Mouse (Mus musculus) lung, embryonic 14.5 days (tissue): ENCODE measurements around the gene Sgtb. TPM values are rescaled to one million over a fixed set of nuclear protein-coding genes. Genes with fewer than 3 reads are reported as not detected.

ENCODE experiments used
- ATAC-seq: fragments of 200-750 bp; cut with Nextera tagmentation; 2 replicates; pipeline ENCODE4 v1.8.0; 2017; ENCODE audit warnings: mild to moderate bottlenecking, moderate TSS enrichment, moderate library complexity; ENCODE audit not compliant: insufficient read depth
- DNase-seq: peaks from one replicate; pipeline ENCODE4 v3.0.0-alpha.2; 2015
- H3K27ac ChIP-seq: fragments of 300-500 bp; sonication (generic); 2 replicates; pipeline ENCODE4 v1.5.1; 2014; ENCODE audit warnings: low read depth, mild to moderate bottlenecking, moderate library complexity
- H3K27me3 ChIP-seq: fragments of 300-500 bp; sonication (generic); 2 replicates; pipeline ENCODE4 v1.6.1; 2014; ENCODE audit warnings: low read length, control low read depth; ENCODE audit not compliant: insufficient read depth
- H3K36me3 ChIP-seq: fragments of 300-500 bp; sonication (generic); 2 replicates; pipeline ENCODE4 v1.6.1; 2014; ENCODE audit warnings: control low read depth; ENCODE audit not compliant: insufficient read depth
- H3K4me1 ChIP-seq: fragments of 300-500 bp; sonication (generic); 2 replicates; pipeline ENCODE4 v1.6.1; 2014; ENCODE audit warnings: antibody characterized with exemption, control low read depth; ENCODE audit not compliant: insufficient read depth
- H3K4me2 ChIP-seq: fragments of 300-500 bp; sonication (generic); 2 replicates; pipeline ENCODE4 v1.6.1; 2014; ENCODE audit warnings: mild to moderate bottlenecking
- H3K4me3 ChIP-seq: fragments of 300-500 bp; sonication (generic); 2 replicates; pipeline ENCODE4 v1.5.1; 2014; ENCODE audit warnings: low read depth, low read length
- H3K9ac ChIP-seq: fragments of 300-500 bp; sonication (generic); 2 replicates; pipeline ENCODE4 v1.6.1; 2014
- H3K9me3 ChIP-seq: fragments of 300-500 bp; sonication (generic); 2 replicates; pipeline ENCODE4 v1.6.1; 2016; ENCODE audit warnings: low read depth, low read length, control low read depth
- CTCF ChIP-seq: IDR thresholded peaks from 2 replicates; pipeline ENCODE4 v1.5.1; 2016; ENCODE audit warnings: antibody characterized with exemption, low read depth
- WGBS: fragments of 180-500 bp; shearing (Covaris S2); extraction: QIAGEN DNeasy Blood & Tissue Kit; methylation state at CpG from one replicate; pipeline ENCODE4 v1.1.7; 2014; 5-methylcytosine and 5-hydroxymethylcytosine counted together
- polyA plus RNA-seq: library from polyadenylated mRNA; unstranded; fragments of >200 nt; fragmentation: Nextera tagmentation; extraction: Ambion mirVana; gene quantifications from 2 replicates; pipeline ENCODE4 v1.2.1, GENCODE M21; 2014

Gene Sgtb
- polyA plus RNA-seq, 1 experiment from 2014 or later, result 5.5 TPM

GRCm38 (mm10) chr13:104177796-104178649 lies 68.5 kb downstream of the Sgtb start, which contains the start of gene Trappc13:
Trappc13 (minus strand) TSS chr13:104178469.
- peak within 1 kb of the TSS; percentile 63 for H3K4me3 ChIP-seq
- WGBS, result under 1% methylated on average over 32 of the region's 32 CpGs
- DNase-seq (no peak), ATAC-seq (peak; percentile 88)
- H3K9ac ChIP-seq, result peak within 1 kb of the TSS; percentile 77
- H3K9me3 ChIP-seq, result no peaks in the 10 kb centered on the region
- H3K36me3 ChIP-seq, result peaks cover 15% of the 10 kb centered on the region
- no peaks in the 10 kb centered on the region for H3K27me3 ChIP-seq
- TF ChIP-seq CTCF, result no peak
- peaks cover 3% of the 10 kb centered on the region; the same call in 1 of the 2 replicates for H3K4me1 ChIP-seq
- H3K27ac ChIP-seq, result peak within 1 kb of the TSS; percentile 82
- peak within 1 kb of the TSS; percentile 77 for H3K4me2 ChIP-seq

- no peaks in the 10 kb centered on the region for H3K27me3 ChIP-seq
- H3K27ac ChIP-seq, result peak within 1 kb of the TSS; percentile 82
- peak within 1 kb of the TSS; percentile 77 for H3K4me2 ChIP-seq
- peak; percentile 58 for TF ChIP-seq CTCF
- DNase-seq (peak; percentile 100), ATAC-seq (peak; percentile 99)
- H3K4me1 ChIP-seq, result peaks cover 3% of the 10 kb centered on the region; the same call in 1 of the 2 replicates
- no peaks in the 10 kb centered on the region for H3K9me3 ChIP-seq
- under 1% methylated on average over 38 of the region's 38 CpGs for WGBS
- peak within 1 kb of the TSS; percentile 63 for H3K4me3 ChIP-seq
- peaks cover 15% of the 10 kb centered on the region for H3K36me3 ChIP-seq
- peak within 1 kb of the TSS; percentile 77 for H3K9ac ChIP-seq
Observed at GRCm38 (mm10) chr13:104178650-104179121, 69.1 kb downstream of the Sgtb start, which contains the start of gene Trim23. Trim23 (plus strand) TSS chr13:104178797.

GRCm38 (mm10) chr13:104179176-104179888 lies 69.8 kb downstream of the Sgtb start:
- WGBS, result 13% methylated on average over 13 of the region's 13 CpGs
- Histone ChIP-seq H3K36me3 (peaks cover 15% of the 10 kb centered on the region), H3K9ac (peak overlapping the region; percentile 65), H3K4me3 (peak overlapping the region; percentile 63), H3K4me1 (peaks cover 3% of the 10 kb centered on the region; the same call in 1 of the 2 replicates), H3K27me3 (no peaks in the 10 kb centered on the region), H3K4me2 (peak overlapping the region; percentile 65), H3K9me3 (no peaks in the 10 kb centered on the region), H3K27ac (no peak overlapping the region)
- DNase-seq (no peak), ATAC-seq (no peak)
- TF ChIP-seq CTCF, result no peak

- TF ChIP-seq CTCF, result no peak
- ATAC-seq (no peak), DNase-seq (no peak)
- Histone ChIP-seq H3K4me3 (no peak overlapping the region), H3K36me3 (peaks cover 34% of the 10 kb centered on the region), H3K9ac (no peak overlapping the region), H3K4me1 (no peaks in the 10 kb centered on the region), H3K27ac (no peak overlapping the region), H3K27me3 (no peaks in the 10 kb centered on the region), H3K9me3 (no peaks in the 10 kb centered on the region), H3K4me2 (no peak overlapping the region)
- WGBS, result 78% methylated on average over 4 of the region's 4 CpGs
Observed at GRCm38 (mm10) chr13:104187357-104187756, 77.8 kb downstream of the Sgtb start.

Other genes with a start within 250 kb of the Sgtb start
- gene Erbin, start 189.2 kb upstream of the Sgtb start, polyA plus RNA-seq, result 30.7 and 32.5 TPM in 2 replicates
- gene Nln, start 127 bp upstream of the Sgtb start, polyA plus RNA-seq, result 23.3 and 24.8 TPM in 2 replicates
- gene Trappc13, start 68.7 kb downstream of the Sgtb start, polyA plus RNA-seq, result 65.5 and 66.5 TPM in 2 replicates
- gene Trim23, start 69.1 kb downstream of the Sgtb start, polyA plus RNA-seq, result 19.2 TPM in 2 replicates
- gene Cenpk, start 118.9 kb downstream of the Sgtb start, polyA plus RNA-seq, result 78.6 and 89.4 TPM in 2 replicates
- 17.8 and 17.9 TPM in 2 replicates for gene Ppwd1, start 119.1 kb downstream of the Sgtb start, polyA plus RNA-seq
- 4.5 and 5.9 TPM in 2 replicates for gene Adamts6, start 178.1 kb downstream of the Sgtb start, polyA plus RNA-seq